Mouse (Mus musculus) midbrain, embryonic 14.5 days (tissue): ENCODE measurements around the gene Osbp. TPM values are rescaled to one million over a fixed set of nuclear protein-coding genes. Genes with fewer than 3 reads are reported as not detected.
A peak's percentile ranks its signal among the peaks of the same experiment; 100 is the strongest.
"Not testable (repeated sequence)": the region's sequence is repeated elsewhere in the genome, so short reads cannot be mapped to it uniquely, and the experiment has no call there.

ENCODE experiments used
- ATAC-seq: fragments of 200-750 bp; cut with Nextera tagmentation; 2 replicates; pipeline ENCODE4 v1.8.0; 2017; ENCODE audit warnings: moderate number of reproducible peaks, moderate library complexity; ENCODE audit not compliant: low FRiP score, low TSS enrichment
- DNase-seq: peaks from one replicate; pipeline ENCODE4 v3.0.0-alpha.2; 2015
- H3K27ac ChIP-seq: fragments of 300-500 bp; sonication (generic); replicated peaks from 2 replicates; pipeline ENCODE4 v1.5.1; 2014; ENCODE audit warnings: mild to moderate bottlenecking, low read depth, low read length, moderate library complexity
- H3K27me3 ChIP-seq: fragments of 300-500 bp; sonication (generic); 2 replicates; pipeline ENCODE4 v1.6.1; 2014; ENCODE audit warnings: low read length, control low read depth, mixed read lengths; ENCODE audit not compliant: control insufficient read depth, insufficient read depth
- H3K36me3 ChIP-seq: fragments of 300-500 bp; sonication (generic); 2 replicates; pipeline ENCODE4 v1.6.1; 2014; ENCODE audit warnings: low read length, control low read depth; ENCODE audit not compliant: control insufficient read depth, insufficient read depth
- H3K4me1 ChIP-seq: fragments of 300-500 bp; sonication (generic); 2 replicates; pipeline ENCODE4 v1.6.1; 2014; ENCODE audit warnings: mild to moderate bottlenecking, antibody characterized with exemption, low read length, control low read depth; ENCODE audit not compliant: control insufficient read depth, insufficient read depth
- H3K4me2 ChIP-seq: fragments of 300-500 bp; sonication (generic); 2 replicates; pipeline ENCODE4 v1.6.1; 2014; ENCODE audit warnings: mild to moderate bottlenecking, low read length, moderate library complexity
- H3K4me3 ChIP-seq: fragments of 300-500 bp; sonication (generic); replicated peaks from 2 replicates; pipeline ENCODE4 v1.5.1; 2014; ENCODE audit warnings: low read depth, low read length
- H3K9ac ChIP-seq: fragments of 300-500 bp; sonication (generic); replicated peaks from 2 replicates; pipeline ENCODE4 v1.6.1; 2014; ENCODE audit warnings: mild to moderate bottlenecking, low read length, moderate library complexity
- H3K9me3 ChIP-seq: fragments of 300-500 bp; sonication (generic); 2 replicates; pipeline ENCODE4 v1.6.1; 2016; ENCODE audit warnings: low read length, control low read depth, mixed read lengths; ENCODE audit not compliant: control insufficient read depth
- WGBS: fragments of 180-500 bp; shearing (Covaris S2); extraction: QIAGEN DNeasy Blood & Tissue Kit; methylation state at CpG from one replicate; pipeline ENCODE4 v1.1.7; 2014; 5-methylcytosine and 5-hydroxymethylcytosine counted together
- polyA plus RNA-seq: library from polyadenylated mRNA; unstranded; fragments of >200 nt; fragmentation: Nextera tagmentation; extraction: Ambion mirVana; gene quantifications from 2 replicates; pipeline ENCODE4 v1.2.1, GENCODE M21; 2014

Gene Osbp
- 6.7 and 8.0 TPM in 2 replicates for polyA plus RNA-seq

GRCm38 (mm10) chr19:11965023-11965942, at the start of gene Osbp:
Gene Osbp, plus strand, starts transcription at chr19:11965941.
- Histone ChIP-seq H3K9me3 (no peaks in the 10 kb centered on the region), H3K9ac (peak within 1 kb of the TSS; percentile 86), H3K4me3 (peak within 1 kb of the TSS; percentile 78), H3K36me3 (peaks cover 12% of the 10 kb centered on the region; the same call in 1 of the 2 replicates), H3K4me2 (peak within 1 kb of the TSS; percentile 76), H3K27ac (peak within 1 kb of the TSS; percentile 93), H3K4me1 (peaks cover 15% of the 10 kb centered on the region), H3K27me3 (no peaks in the 10 kb centered on the region)
- peak; percentile 99 for DNase-seq
- peak; percentile 98 for ATAC-seq
- under 1% methylated on average over 59 of the region's 59 CpGs for WGBS

GRCm38 (mm10) chr19:11922068-11922467, 43.7 kb upstream of the Osbp start:
- H3K4me2 ChIP-seq: no peak overlapping the region
- ATAC-seq (no peak), DNase-seq (no peak)
- peaks cover 71% of the 10 kb centered on the region for H3K36me3 ChIP-seq
- no peaks in the 10 kb centered on the region for H3K4me1 ChIP-seq
- WGBS: 95% methylated on average over 1 of the region's 1 CpGs
- H3K27ac ChIP-seq: no peak overlapping the region
- no peak overlapping the region for H3K4me3 ChIP-seq
- no peaks in the 10 kb centered on the region for H3K9me3 ChIP-seq
- H3K9ac ChIP-seq: no peak overlapping the region
- H3K27me3 ChIP-seq: no peaks in the 10 kb centered on the region

DNA sequence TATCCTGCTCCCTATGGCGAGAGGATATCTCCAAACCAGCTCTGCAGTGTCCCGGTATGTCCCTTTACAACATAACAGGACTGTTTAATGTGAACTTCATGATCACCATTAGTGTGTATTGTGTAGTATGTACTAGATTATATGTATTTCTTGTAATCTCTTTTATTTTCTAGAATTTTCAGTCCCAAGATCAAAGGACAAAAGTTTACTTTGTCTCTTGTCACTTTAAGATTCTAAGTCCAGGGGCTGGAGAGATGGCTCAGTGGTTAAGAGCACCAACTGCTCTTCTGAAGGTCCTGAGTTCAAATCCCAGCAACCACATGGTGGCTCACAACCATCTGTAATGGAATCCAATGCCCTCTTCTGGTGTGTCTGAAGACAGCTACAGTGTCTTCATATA, 43.2 kb upstream of the Osbp start:
- peaks cover 71% of the 10 kb centered on the region for H3K36me3 ChIP-seq
- not testable (repeated sequence) for H3K4me3 ChIP-seq, DNase-seq

DNA sequence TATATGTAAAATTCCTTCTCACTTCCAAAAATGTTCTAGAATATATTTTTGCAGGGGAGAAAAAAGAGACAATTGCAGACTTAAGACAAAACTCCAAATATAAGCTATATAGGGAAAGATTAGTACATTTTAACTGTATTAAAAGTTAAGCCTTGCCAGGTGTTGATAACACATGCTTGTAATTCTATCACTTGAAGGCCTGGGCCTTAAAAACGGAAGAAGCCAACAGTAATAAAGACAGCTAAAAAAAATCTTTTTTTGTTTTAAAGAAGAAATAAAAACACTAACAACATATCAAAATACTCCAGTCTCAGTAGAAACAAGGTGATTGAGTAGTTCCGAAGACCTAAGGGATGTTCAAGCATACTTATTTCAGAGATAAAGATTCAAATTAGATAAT, 39.4 kb upstream of the Osbp start:
- Histone ChIP-seq H3K4me2 (no peak overlapping the region), H3K9me3 (no peaks in the 10 kb centered on the region), H3K27ac (no peak overlapping the region), H3K27me3 (no peaks in the 10 kb centered on the region), H3K4me1 (no peaks in the 10 kb centered on the region), H3K9ac (no peak overlapping the region), H3K4me3 (no peak overlapping the region), H3K36me3 (peaks cover 87% of the 10 kb centered on the region)
- no peak for DNase-seq
- ATAC-seq: no peak
- WGBS: 96% methylated on average over 2 of the region's 2 CpGs

More for the DNA sequence above, 43.2 kb upstream of the Osbp start:
- H3K27me3 ChIP-seq, H3K27ac ChIP-seq, H3K9me3 ChIP-seq, H3K9ac ChIP-seq, ATAC-seq, H3K4me2 ChIP-seq, H3K4me1 ChIP-seq: not testable (repeated sequence)
- 97% methylated on average over 2 of the region's 2 CpGs for WGBS

- WGBS: 95% methylated on average over 4 of the region's 4 CpGs
- Histone ChIP-seq H3K9ac (no peak overlapping the region), H3K36me3 (peaks cover 88% of the 10 kb centered on the region), H3K9me3 (no peaks in the 10 kb centered on the region), H3K27me3 (no peaks in the 10 kb centered on the region), H3K4me1 (no peaks in the 10 kb centered on the region), H3K27ac (no peak overlapping the region), H3K4me3 (no peak overlapping the region), H3K4me2 (no peak overlapping the region)
- no peak for DNase-seq
- no peak for ATAC-seq
These were observed 37.6 kb upstream of the Osbp start for GRCm38 (mm10) chr19:11928025-11928748.

- H3K4me1 ChIP-seq, H3K27ac ChIP-seq, ATAC-seq, DNase-seq, H3K27me3 ChIP-seq, H3K9ac ChIP-seq, H3K4me3 ChIP-seq, H3K4me2 ChIP-seq, H3K9me3 ChIP-seq: not testable (repeated sequence)
- H3K36me3 ChIP-seq: peaks cover 34% of the 10 kb centered on the region
- WGBS: 97% methylated on average over 9 of the region's 9 CpGs
These were observed 19.3 kb upstream of the Osbp start for GRCm38 (mm10) chr19:11946460-11946859.

DNA sequence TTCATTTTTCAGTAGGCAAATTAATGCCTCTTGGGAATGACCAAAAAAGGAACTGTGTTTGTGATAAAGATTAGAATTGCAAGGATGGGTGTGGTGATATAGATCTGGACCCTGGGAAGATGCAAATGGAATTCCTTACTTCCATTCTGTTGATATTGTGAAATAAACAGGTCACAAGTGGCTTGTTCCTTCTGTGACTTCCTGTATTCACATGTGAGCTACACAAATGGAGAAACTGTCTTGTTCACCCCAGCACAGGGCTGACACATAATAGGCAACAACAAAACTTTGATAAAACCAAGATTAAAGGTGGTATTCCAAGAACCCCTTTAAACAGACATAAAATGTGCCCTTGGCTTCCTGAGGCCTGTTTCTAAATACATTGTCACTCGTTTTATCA, 15.9 kb upstream of the Osbp start:
- Histone ChIP-seq H3K36me3 (peaks cover 6% of the 10 kb centered on the region), H3K4me3 (no peak overlapping the region), H3K4me2 (no peak overlapping the region), H3K27ac (no peak overlapping the region), H3K4me1 (no peaks in the 10 kb centered on the region), H3K9me3 (no peaks in the 10 kb centered on the region), H3K27me3 (no peaks in the 10 kb centered on the region), H3K9ac (no peak overlapping the region)
- ATAC-seq (no peak), DNase-seq (no peak)
- WGBS: 60% methylated on average over 1 of the region's 1 CpGs

DNA sequence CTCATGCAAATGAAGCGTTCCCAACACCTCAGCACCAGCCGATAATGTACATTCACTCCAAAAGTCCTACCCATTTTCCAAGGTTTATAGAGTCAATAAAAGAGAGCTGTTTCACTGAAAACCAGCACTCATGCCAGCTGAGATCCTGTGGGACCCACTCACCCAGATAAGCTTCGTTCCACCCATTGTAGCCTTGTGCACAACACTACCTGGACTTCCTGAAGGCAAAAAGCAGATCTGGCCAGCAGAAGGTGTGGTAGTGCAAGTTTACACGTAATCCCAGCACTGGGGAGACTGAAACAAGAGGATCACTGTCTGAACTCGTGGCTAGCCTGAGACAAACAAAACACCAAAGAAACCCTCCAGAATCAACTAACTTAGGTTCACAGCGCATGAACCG, 15.0 kb upstream of the Osbp start:
- H3K4me3 ChIP-seq: no peak overlapping the region
- no peaks in the 10 kb centered on the region for H3K36me3 ChIP-seq
- H3K27me3 ChIP-seq: no peaks in the 10 kb centered on the region
- H3K4me2 ChIP-seq: no peak overlapping the region
- H3K4me1 ChIP-seq: no peaks in the 10 kb centered on the region
- no peak for DNase-seq
- WGBS: 84% methylated on average over 7 of the region's 7 CpGs
- H3K9me3 ChIP-seq: no peaks in the 10 kb centered on the region
- H3K9ac ChIP-seq: no peak overlapping the region
- no peak for ATAC-seq
- no peak overlapping the region for H3K27ac ChIP-seq
